Mouse (Mus musculus): Measurements from ENCODE around the gene 2310011J03Rik.

- TF ChIP-seq POLR2A (IDR thresholded peaks at IDR 0.05; ENCODE audit: borderline replicate concordance, extremely low read depth, low read depth, low read length) (no peak), CTCF (IDR thresholded peaks at IDR 0.05; ENCODE audit: insufficient read depth, low read length) (no peak)
Observed at GRCm38 (mm10) chr10:80357336-80357735, 37.0 kb upstream of the 2310011J03Rik start.

Measured in lung, adult 2 months (tissue).